Mouse (Mus musculus) ES-E14 (cell line): ENCODE results near the gene Dppa3. TPM values are rescaled to one million over a fixed set of nuclear protein-coding genes. Genes with fewer than 3 reads are reported as not detected.

Experiments
- DNase-seq: peaks from one replicate; pipeline ENCODE4 v3.0.0-alpha.2; 2013; ENCODE audit warnings: low read depth, low spot score
- H3K27ac ChIP-seq: 2 replicates; pipeline ENCODE4 v1.5.1; 2012; ENCODE audit warnings: low read depth, mild to moderate bottlenecking, low read length, moderate library complexity, mixed read lengths; ENCODE audit not compliant: poor library complexity, insufficient read depth, severe bottlenecking
- H3K36me3 ChIP-seq: 2 replicates; pipeline ENCODE4 v1.6.1; 2012; ENCODE audit warnings: mild to moderate bottlenecking, low read length, moderate library complexity, mixed read lengths; ENCODE audit not compliant: control insufficient read depth, poor library complexity, insufficient read depth, severe bottlenecking
- H3K4me1 ChIP-seq, 2 experiments: fragments of 150-350 bp in 1 of 2; sonication (generic) in 1 of 2; 2 replicates each; pipeline ENCODE4 v1.6.1; 2012; ENCODE audit warnings: low read length in 2 of 2, mild to moderate bottlenecking in 1 of 2, mixed read lengths in 1 of 2; ENCODE audit not compliant: control insufficient read depth in 2 of 2, insufficient read depth in 2 of 2, poor library complexity in 1 of 2
- H3K4me3 ChIP-seq, 2 experiments: fragments of 150-350 bp in 1 of 2; sonication (generic) in 1 of 2; 2 replicates each; pipeline ENCODE4 v1.5.1; 2012; ENCODE audit warnings: low read length in 2 of 2, low read depth in 1 of 2, mild to moderate bottlenecking in 1 of 2, mixed read lengths in 1 of 2; ENCODE audit not compliant: insufficient read depth in 1 of 2, poor library complexity in 1 of 2, severe bottlenecking in 1 of 2
- H3K9ac ChIP-seq: 2 replicates; pipeline ENCODE4 v1.6.1; 2012; ENCODE audit warnings: low read depth, mild to moderate bottlenecking, low read length, mixed read lengths; ENCODE audit not compliant: poor library complexity, insufficient read depth, severe bottlenecking
- H3K9me3 ChIP-seq: fragments of 150-350 bp; sonication (generic); 2 replicates; pipeline ENCODE4 v1.6.1; 2012; ENCODE audit warnings: low read depth, mild to moderate bottlenecking, low read length; ENCODE audit not compliant: control insufficient read depth, insufficient read depth
- CHD2 ChIP-seq: IDR thresholded peaks from 2 replicates; pipeline ENCODE4 v1.6.1; 2014; ENCODE audit warnings: mild to moderate bottlenecking, low read depth, low read length, inconsistent platforms
- HCFC1 ChIP-seq: IDR thresholded peaks from 2 replicates; pipeline ENCODE4 v1.6.1; 2012; ENCODE audit warnings: low read length, inconsistent platforms, borderline replicate concordance; ENCODE audit not compliant: insufficient read depth
- MAFK ChIP-seq: IDR thresholded peaks from 2 replicates; pipeline ENCODE4 v1.6.1; 2014; ENCODE audit warnings: mild to moderate bottlenecking, low read depth, low read length, inconsistent platforms; ENCODE audit not compliant: insufficient read depth
- ZC3H11A ChIP-seq: IDR thresholded peaks from 2 replicates; pipeline ENCODE4 v1.6.1; 2012; ENCODE audit warnings: low read depth, mild to moderate bottlenecking, inconsistent platforms, low read length, borderline replicate concordance
- ZNF384 ChIP-seq: IDR thresholded peaks from 2 replicates; pipeline ENCODE4 v1.6.1; 2012; ENCODE audit warnings: low read depth, low read length, inconsistent platforms
- in situ Hi-C, 2 experiments: fragments of 600-800 bp; cut with MboI; formaldehyde crosslinking; loops; one replicate each; pipeline ENCODE4 v1.15.1; 2025; ENCODE audit warnings: low sequenced_read_pairs in 2 of 2, inconsistent platforms in 1 of 2; ENCODE audit not compliant: unreplicated experiment in 2 of 2
- total RNA-seq: library from RNA; depleted of rRNA; stranded (reverse); fragments of 300-350 nt; gene quantifications from 2 replicates; pipeline ENCODE4 v1.2.3, GENCODE M21; 2012

Gene Dppa3
- total RNA-seq, 1 experiment = 19.2 TPM

GRCm38 (mm10) chr6:122650398-122650980 is 24.3 kb downstream of the Dppa3 start:
- no peak for TF ChIP-seq ZNF384
- TF ChIP-seq CHD2 = no peak
- TF ChIP-seq MAFK = no peak
- no peak for TF ChIP-seq ZC3H11A
- TF ChIP-seq HCFC1 = no peak
- H3K27ac ChIP-seq = no peak overlapping the region
- in situ Hi-C loops = no loop called here
- no peak overlapping the region for H3K4me3 ChIP-seq
- no peak for DNase-seq
- H3K9ac ChIP-seq = no peak overlapping the region
- no peaks in the 10 kb centered on the region for H3K9me3 ChIP-seq
- H3K4me1 ChIP-seq = peaks cover 2 to 10% of the 10 kb centered on the region in 2 experiments; a peak in 3 of 4 replicates
- H3K36me3 ChIP-seq = no peaks in the 10 kb centered on the region

GRCm38 (mm10) chr6:122654301-122654700 is 28.1 kb downstream of the Dppa3 start:
- in situ Hi-C loops = no loop called here
- Histone ChIP-seq H3K27ac (no peak overlapping the region), H3K9ac (no peak overlapping the region), H3K36me3 (no peaks in the 10 kb centered on the region), H3K4me3 (no peak overlapping the region), H3K4me1 (peaks cover 2 to 10% of the 10 kb centered on the region in 2 experiments; a peak in 3 of 4 replicates), H3K9me3 (no peaks in the 10 kb centered on the region)
- TF ChIP-seq ZNF384 (no peak), MAFK (no peak), ZC3H11A (no peak), CHD2 (no peak), HCFC1 (no peak)
- no peak for DNase-seq

GRCm38 (mm10) chr6:122657630-122658029 is 31.4 kb downstream of the Dppa3 start:
- in situ Hi-C loops = no loop called here
- H3K9ac ChIP-seq = no peak overlapping the region
- no peaks in the 10 kb centered on the region for H3K9me3 ChIP-seq
- H3K36me3 ChIP-seq = no peaks in the 10 kb centered on the region
- H3K27ac ChIP-seq = no peak overlapping the region
- TF ChIP-seq ZNF384 (no peak), CHD2 (no peak), ZC3H11A (no peak), HCFC1 (no peak), MAFK (no peak)
- DNase-seq = no peak
- peaks cover 5 to 21% of the 10 kb centered on the region in 2 experiments; a peak in 3 of 4 replicates for H3K4me1 ChIP-seq
- no peak overlapping the region for H3K4me3 ChIP-seq

- H3K9me3 ChIP-seq = no peaks in the 10 kb centered on the region
- no peaks in the 10 kb centered on the region for H3K36me3 ChIP-seq
- no peak overlapping the region for H3K27ac ChIP-seq
- no peak for TF ChIP-seq CHD2
- no peak for TF ChIP-seq MAFK
- no peak for TF ChIP-seq ZC3H11A
- no peak for TF ChIP-seq ZNF384
- TF ChIP-seq HCFC1 = no peak
- DNase-seq = peak; percentile 46
- H3K4me3 ChIP-seq = no peak overlapping the region
- H3K4me1 ChIP-seq = peaks cover 10 to 25% of the 10 kb centered on the region in 2 experiments
- H3K9ac ChIP-seq = no peak overlapping the region
- in situ Hi-C loops = no loop called here
Measured at GRCm38 (mm10) chr6:122659567-122659966, 33.4 kb downstream of the Dppa3 start.
